ENCODE assay signal across 8 mouse cellular contexts in genomic region chr8:107056973-107057369, GRCm38 (mm10). TPM values are rescaled to one million over a fixed set of nuclear protein-coding genes. Genes with fewer than 3 reads are reported as not detected.
DNase-seq lines count a peak whose midpoint lies in the region; ATAC-seq lines count a peak whose summit lies in the region.

No protein-coding gene starts in this region.

- H3K27ac ChIP-seq in hindbrain, embryonic 10.5 days: peak overlapping the region; percentile 89
- H3K27ac ChIP-seq in midbrain, embryonic 12.5 days (replicated peaks): peak overlapping the region; percentile 49; the same call in 1 of the 2 replicates

- peak overlapping the region; percentile 82 for H3K9ac ChIP-seq in midbrain, embryonic 12.5 days (replicated peaks)

- H3K4me3 ChIP-seq in hindbrain, embryonic 10.5 days: peak overlapping the region; percentile 98
- peak overlapping the region; percentile 99 for H3K4me3 ChIP-seq in midbrain, embryonic 12.5 days

- H3K9me3 ChIP-seq in hindbrain, embryonic 10.5 days: no peaks in the 10 kb centered on the region
- no peaks in the 10 kb centered on the region for H3K9me3 ChIP-seq in midbrain, embryonic 12.5 days

- peak; percentile 51 for DNase-seq in layer of hippocampus, adult 9-11 months
- no peak for DNase-seq in layer of hippocampus, postnatal 36 days
- DNase-seq in hindbrain, embryonic 10.5 days (ENCODE audit: low spot score): no peak
- no peak for DNase-seq in adrenal gland, adult 18-20 months (ENCODE audit: low spot score in 2 of 2)
- DNase-seq in cerebellum, postnatal 4 days (ENCODE audit: low spot score in 2 of 2): no peak
- no peak for DNase-seq in kidney, postnatal 4 days

- H3K4me1 ChIP-seq in hindbrain, embryonic 10.5 days (replicated peaks): peaks cover 26% of the 10 kb centered on the region
- H3K4me1 ChIP-seq in midbrain, embryonic 12.5 days: peaks cover 20% of the 10 kb centered on the region

- under 1% methylated on average over 33 of the region's 33 CpGs for WGBS in hindbrain, embryonic 10.5 days
- WGBS in midbrain, embryonic 12.5 days: 1% methylated on average over 33 of the region's 33 CpGs

- H3K4me2 ChIP-seq in midbrain, embryonic 12.5 days (replicated peaks): peak overlapping the region; percentile 97

- H3K27me3 ChIP-seq in hindbrain, embryonic 10.5 days (ENCODE audit: insufficient read depth, poor library complexity, severe bottlenecking): no peaks in the 10 kb centered on the region
- no peaks in the 10 kb centered on the region for H3K27me3 ChIP-seq in midbrain, embryonic 12.5 days

- ATAC-seq in common myeloid progenitor, adult 5-6 weeks (replicated peaks; ENCODE audit: low read depth, poor library complexity, severe bottlenecking): peak; percentile 61
- peak; percentile 79 for ATAC-seq in midbrain, embryonic 12.5 days (ENCODE audit: low FRiP score, low read depth)

- peaks cover 61% of the 10 kb centered on the region for H3K36me3 ChIP-seq in hindbrain, embryonic 10.5 days
- peaks cover 38% of the 10 kb centered on the region for H3K36me3 ChIP-seq in midbrain, embryonic 12.5 days

RNA-seq across cellular contexts. Expression of gene Nip7, which starts 0.3 kb away (rescaled TPM):
- 10 to 100 TPM; 44.9 to 47.9 TPM for total RNA-seq in layer of hippocampus, postnatal 36 days (2021)
- total RNA-seq in common myeloid progenitor, adult 5-6 weeks (2017): 20.4 and 28.4 TPM in 2 replicates
- 96.4 and 114 TPM in 2 replicates for polyA plus RNA-seq in hindbrain, embryonic 10.5 days (2016; fragmentation: Nextera tagmentation; extraction: Ambion mirVana)
- 87.2 and 93.1 TPM in 2 replicates for polyA plus RNA-seq in midbrain, embryonic 12.5 days (2016; fragmentation: Nextera tagmentation; extraction: Ambion mirVana)
- 10 to 100 TPM; 47.5 to 54.1 TPM for total RNA-seq in adrenal gland, adult 18-20 months (2021)

RNA-seq across cellular contexts. Expression of gene Cog8, which starts 0.5 kb away (rescaled TPM):
- total RNA-seq in layer of hippocampus, postnatal 36 days (2021): 10 to 100 TPM; 28.3 to 31.1 TPM
- 17.7 and 20.5 TPM in 2 replicates for total RNA-seq in common myeloid progenitor, adult 5-6 weeks (2017)
- 39.2 and 43.5 TPM in 2 replicates for polyA plus RNA-seq in hindbrain, embryonic 10.5 days (2016; fragmentation: Nextera tagmentation; extraction: Ambion mirVana)
- 45.8 and 47.7 TPM in 2 replicates for polyA plus RNA-seq in midbrain, embryonic 12.5 days (2016; fragmentation: Nextera tagmentation; extraction: Ambion mirVana)
- total RNA-seq in adrenal gland, adult 18-20 months (2021): 10 to 100 TPM; 33.2 to 35.3 TPM

RNA-seq across cellular contexts. Expression of gene Tmed6, which starts 8.5 kb away (rescaled TPM):
- not detected for total RNA-seq in layer of hippocampus, postnatal 36 days (2021)
- total RNA-seq in common myeloid progenitor, adult 5-6 weeks (2017): not detected in 2 replicates
- not detected in 2 replicates for polyA plus RNA-seq in hindbrain, embryonic 10.5 days (2016; fragmentation: Nextera tagmentation; extraction: Ambion mirVana)
- polyA plus RNA-seq in midbrain, embryonic 12.5 days (2016; fragmentation: Nextera tagmentation; extraction: Ambion mirVana): not detected in 2 replicates
- total RNA-seq in adrenal gland, adult 18-20 months (2021): not detected

RNA-seq across cellular contexts. Expression of gene Pdf, which starts 8.6 kb away (rescaled TPM):
- total RNA-seq in layer of hippocampus, postnatal 36 days (2021): 10 to 100 TPM; 27.9 to 31.1 TPM
- 45.9 and 83.2 TPM in 2 replicates for total RNA-seq in common myeloid progenitor, adult 5-6 weeks (2017)
- polyA plus RNA-seq in hindbrain, embryonic 10.5 days (2016; fragmentation: Nextera tagmentation; extraction: Ambion mirVana): 50.7 and 58.1 TPM in 2 replicates
- polyA plus RNA-seq in midbrain, embryonic 12.5 days (2016; fragmentation: Nextera tagmentation; extraction: Ambion mirVana): 35.8 and 42.5 TPM in 2 replicates
- total RNA-seq in adrenal gland, adult 18-20 months (2021): 10 to 100 TPM; 41.8 to 53.9 TPM

RNA-seq across cellular contexts. Expression of gene Vps4a, which starts 25.9 kb away (rescaled TPM):
- 100 to 1,000 TPM; 107 to 108 TPM for total RNA-seq in layer of hippocampus, postnatal 36 days (2021)
- 33.8 and 34.7 TPM in 2 replicates for total RNA-seq in common myeloid progenitor, adult 5-6 weeks (2017)
- 73.0 and 85.7 TPM in 2 replicates for polyA plus RNA-seq in hindbrain, embryonic 10.5 days (2016; fragmentation: Nextera tagmentation; extraction: Ambion mirVana)
- 97.4 and 98.1 TPM in 2 replicates for polyA plus RNA-seq in midbrain, embryonic 12.5 days (2016; fragmentation: Nextera tagmentation; extraction: Ambion mirVana)
- total RNA-seq in adrenal gland, adult 18-20 months (2021): 10 to 100 TPM; 77.8 to 82.3 TPM
